Mouse (Mus musculus) spleen, adult 10 weeks (tissue): ENCODE measurements around the gene Gm30302. TPM values are rescaled to one million over a fixed set of nuclear protein-coding genes. Genes with fewer than 3 reads are reported as not detected.

Source experiments
- polyA plus RNA-seq: library from polyadenylated mRNA; stranded (reverse); fragments of 350-450 nt; fragmentation: Illumina TruSeq; extraction: RNeasy Lipid Tissue Mini Kit (QIAGEN cat#74804); gene quantifications from one replicate; pipeline ENCODE4 v1.2.3, GENCODE M21; 2015; ENCODE audit warnings: low replicate concordance; ENCODE audit not compliant: insufficient read depth

The Gm30302 gene
- polyA plus RNA-seq: not detected

GRCm38 (mm10) chr13:49798901-49799300 is at the start of gene Gm30302:
Gm30302 (minus strand) TSS chr13:49799001.

Other genes starting within 250 kb of the Gm30302 start
- 0.79 TPM for gene Omd, start 216.5 kb downstream of the Gm30302 start, polyA plus RNA-seq
- gene Ogn, start 191.0 kb downstream of the Gm30302 start, polyA plus RNA-seq: 15.2 TPM
- gene Cenpp, start 146.2 kb downstream of the Gm30302 start, polyA plus RNA-seq: 3.5 TPM
- gene Nol8, start 145.9 kb downstream of the Gm30302 start, polyA plus RNA-seq: 47.7 TPM
- gene Iars, start 116.9 kb downstream of the Gm30302 start, polyA plus RNA-seq: 50.3 TPM